Mouse (Mus musculus) testis, adult 2 months (tissue): ENCODE results near the gene Pls3.

Experiments used
- CTCF ChIP-seq: fragments of 200-500 bp; IDR thresholded peaks from 2 replicates; pipeline ENCODE4 v1.5.1; 2012; ENCODE audit warnings: low read depth, mild to moderate bottlenecking, inconsistent platforms, low read length, moderate library complexity; ENCODE audit not compliant: control insufficient read depth, insufficient read depth, insufficient replicate concordance
- POLR2A ChIP-seq: fragments of 200-500 bp; IDR thresholded peaks from 2 replicates; pipeline ENCODE4 v1.6.1; 2012; ENCODE audit warnings: low read depth, mild to moderate bottlenecking, inconsistent platforms, low read length, moderate library complexity; ENCODE audit not compliant: control insufficient read depth

GRCm38 (mm10) chrX:75777461-75777860 lies 97.5 kb downstream of the Pls3 start:
- no peak for TF ChIP-seq CTCF
- no peak for TF ChIP-seq POLR2A
